Mouse (Mus musculus): Measurements from ENCODE around the gene Ermard. TPM values are rescaled to one million over a fixed set of nuclear protein-coding genes. Genes with fewer than 3 reads are reported as not detected.

Ermard gene
- polyA plus RNA-seq, 1 experiment: 13.4 TPM

GRCm38 (mm10) chr17:15137443-15137842, 96.4 kb downstream of the Ermard start:
- TF ChIP-seq USF1 (IDR thresholded peaks at IDR 0.05; ENCODE audit: low read depth) (no peak), MYOG (IDR thresholded peaks at IDR 0.05; ENCODE audit: control insufficient read depth, extremely low read depth, insufficient read length) (no peak), MYOD1 (IDR thresholded peaks at IDR 0.05; ENCODE audit: control insufficient read depth, insufficient read length, low read depth) (no peak), CTCF (IDR thresholded peaks at IDR 0.05; ENCODE audit: control insufficient read depth, insufficient read depth, insufficient read length) (no peak)
- H3K36me3 ChIP-seq (ENCODE audit: control insufficient read depth, insufficient read depth): no peaks in the 10 kb centered on the region
- no peak overlapping the region for H3K4me3 ChIP-seq (ENCODE audit: insufficient read depth, poor library complexity, severe bottlenecking)
- no peaks in the 10 kb centered on the region for H3K79me2 ChIP-seq (ENCODE audit: control insufficient read depth, insufficient read depth)
- no peaks in the 10 kb centered on the region for H3K79me3 ChIP-seq (ENCODE audit: low read depth)
- no peaks in the 10 kb centered on the region for H3K27me3 ChIP-seq (ENCODE audit: control insufficient read depth, insufficient read depth, insufficient read length)
- H3ac ChIP-seq (ENCODE audit: control insufficient read depth, insufficient read length, low read depth): no peak overlapping the region

Other genes with a start within 250 kb of the Ermard start
- gene Wdr27, start 98.0 kb upstream of the Ermard start, polyA plus RNA-seq (2012; fragmentation: generic; extraction: Trizol): 5.6 TPM
- 10.3 TPM for gene 1600012H06Rik, start 98.0 kb upstream of the Ermard start, polyA plus RNA-seq (2012; fragmentation: generic; extraction: Trizol)
- gene Phf10, start 79.9 kb upstream of the Ermard start, polyA plus RNA-seq (2012; fragmentation: generic; extraction: Trizol): 69.4 TPM
- gene 9030025P20Rik, start 62.7 kb upstream of the Ermard start, polyA plus RNA-seq (2012; fragmentation: generic; extraction: Trizol): 4.4 TPM
- gene Gm3417, start 62.4 kb upstream of the Ermard start, polyA plus RNA-seq (2012; fragmentation: generic; extraction: Trizol): 0.41 TPM
- 2.7 TPM for gene Gm3435, start 31.0 kb upstream of the Ermard start, polyA plus RNA-seq (2012; fragmentation: generic; extraction: Trizol)
- 0.35 TPM for gene Tcte3, start 280 bp downstream of the Ermard start, polyA plus RNA-seq (2012; fragmentation: generic; extraction: Trizol)
- gene Gm3448, start 329 bp downstream of the Ermard start, polyA plus RNA-seq (2012; fragmentation: generic; extraction: Trizol): 0.49 TPM